Mouse (Mus musculus): ENCODE data around the gene Zfp706. TPM values are rescaled to one million over a fixed set of nuclear protein-coding genes. Genes with fewer than 3 reads are reported as not detected.
A peak's percentile ranks its signal among the peaks of the same experiment; 100 is the strongest.

Zfp706 gene
- polyA plus RNA-seq (2014; fragmentation: Nextera tagmentation; extraction: Ambion mirVana), result 417 and 428 TPM in 2 replicates

DNA sequence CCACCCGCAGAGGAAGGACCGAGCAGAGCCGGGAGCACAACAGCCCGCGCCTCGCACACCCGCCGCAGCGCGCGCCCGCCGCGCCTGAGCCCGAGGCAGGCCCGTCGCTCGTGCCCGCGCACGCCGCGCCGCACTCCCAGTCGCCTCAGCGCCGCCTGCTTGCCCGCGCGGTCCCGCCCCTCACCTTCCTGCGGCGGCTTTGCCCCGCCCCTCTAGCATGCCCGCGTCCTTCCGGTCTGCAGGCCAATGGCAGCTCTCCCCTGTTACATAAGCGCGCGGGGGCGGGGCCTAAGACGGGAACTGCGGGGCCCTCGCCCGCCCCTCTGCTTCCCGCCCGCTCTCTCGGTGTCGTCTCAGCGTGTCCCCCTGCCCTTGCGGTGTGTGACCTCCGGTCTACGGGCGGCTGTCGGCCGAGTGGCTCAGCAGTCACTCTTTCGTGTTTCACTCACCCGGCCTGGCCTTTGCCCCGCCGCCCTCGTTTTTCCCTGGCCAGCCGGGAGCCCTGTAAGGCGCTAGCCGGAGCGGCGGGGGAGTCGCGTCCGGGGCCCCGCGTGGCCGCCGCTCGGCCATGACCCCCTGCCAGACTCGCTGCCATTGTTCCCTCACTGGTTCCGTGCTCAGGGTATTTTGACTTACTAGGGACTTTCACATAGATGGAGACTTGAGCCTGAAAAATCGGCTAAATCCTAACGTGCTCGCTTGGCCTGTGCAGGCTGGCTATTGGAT, at the start of gene Zfp706:
Zfp706 (minus strand) TSS at position 541 of the 726 bp plus-strand sequence.
- ATAC-seq (ENCODE audit: insufficient read depth) (peak; percentile 99), DNase-seq (peak; percentile 98)
- Histone ChIP-seq H3K4me3 (ENCODE audit: low read depth, low read length) (peak within 1 kb of the TSS; percentile 97), H3K36me3 (ENCODE audit: insufficient read depth) (peaks cover 27% of the 10 kb centered on the region), H3K9me3 (ENCODE audit: low read depth, low read length) (no peaks in the 10 kb centered on the region), H3K27me3 (ENCODE audit: insufficient read depth, low read length) (no peaks in the 10 kb centered on the region), H3K9ac (peak within 1 kb of the TSS; percentile 98), H3K4me1 (ENCODE audit: insufficient read depth) (peaks cover 14% of the 10 kb centered on the region; the same call in 1 of the 2 replicates), H3K27ac (ENCODE audit: low read depth) (peak within 1 kb of the TSS; percentile 96), H3K4me2 (peak within 1 kb of the TSS; percentile 80)
- no peak for TF ChIP-seq CTCF (IDR thresholded peaks at IDR 0.05; ENCODE audit: low read depth)
- under 1% methylated on average over 79 of the region's 79 CpGs for WGBS

DNA sequence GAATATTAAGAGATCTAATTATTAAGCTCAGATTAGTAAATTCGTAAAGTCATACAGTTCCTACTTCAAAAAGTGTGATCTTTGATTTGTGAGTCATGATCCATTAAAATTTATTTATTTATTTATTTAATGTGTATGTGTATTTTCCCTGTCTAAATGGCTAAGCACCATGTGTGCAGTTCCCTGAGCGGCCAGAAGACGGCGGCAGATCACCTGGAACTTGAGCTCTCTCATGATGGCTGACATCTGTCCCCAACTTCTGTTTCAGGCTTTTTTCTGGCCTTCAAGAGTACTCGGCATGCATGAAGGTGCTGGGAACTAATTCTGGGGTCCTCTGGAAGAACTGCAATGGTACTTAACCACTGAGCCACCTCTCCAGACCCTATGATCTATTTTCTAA, 47.0 kb upstream of the Zfp706 start:
- ATAC-seq (ENCODE audit: insufficient read depth), result no peak
- Histone ChIP-seq H3K27me3 (ENCODE audit: insufficient read depth, low read length) (no peaks in the 10 kb centered on the region), H3K4me1 (ENCODE audit: insufficient read depth) (no peaks in the 10 kb centered on the region), H3K9ac (no peak overlapping the region), H3K4me3 (ENCODE audit: low read depth, low read length) (no peak overlapping the region), H3K4me2 (no peak overlapping the region), H3K36me3 (ENCODE audit: insufficient read depth) (no peaks in the 10 kb centered on the region), H3K27ac (ENCODE audit: low read depth) (no peak overlapping the region), H3K9me3 (ENCODE audit: low read depth, low read length) (no peaks in the 10 kb centered on the region)
- 93% methylated on average over 5 of the region's 5 CpGs for WGBS
- no peak for DNase-seq
- TF ChIP-seq CTCF (IDR thresholded peaks at IDR 0.05; ENCODE audit: low read depth), result peak; percentile 39

DNA sequence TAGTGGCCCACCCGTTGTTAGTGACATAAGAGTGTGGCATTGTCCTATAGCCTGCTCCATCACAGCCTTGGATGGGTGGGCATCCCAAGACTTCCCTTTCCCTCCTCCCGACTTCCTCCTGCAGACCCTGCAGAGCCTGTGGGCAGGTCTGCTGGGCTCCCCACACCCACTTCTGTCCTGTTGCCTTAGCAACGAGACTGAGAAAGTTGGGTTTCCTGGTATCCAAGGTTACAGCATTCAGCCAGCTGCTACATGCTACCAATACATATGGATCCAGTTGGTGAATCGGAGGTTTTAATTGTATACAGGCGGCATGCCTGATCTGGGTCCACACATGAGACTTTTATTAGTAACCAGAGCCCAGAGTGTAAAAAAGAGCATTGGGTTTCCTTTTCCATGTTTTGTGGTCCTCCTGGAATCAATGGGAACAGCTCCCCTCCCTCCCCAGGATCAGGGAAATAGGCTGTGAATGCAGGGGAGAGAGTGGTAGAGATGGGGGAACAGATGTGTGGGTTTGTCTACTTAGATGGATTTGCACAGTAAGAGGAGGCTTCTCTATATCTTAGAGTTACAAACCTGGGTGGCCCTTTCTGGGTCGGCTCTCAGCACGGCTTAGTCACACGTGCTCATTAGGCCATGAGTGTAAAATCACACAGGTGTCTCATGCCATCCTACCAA, 45.7 kb upstream of the Zfp706 start:
- ATAC-seq (ENCODE audit: insufficient read depth) (no peak), DNase-seq (no peak)
- TF ChIP-seq CTCF (IDR thresholded peaks at IDR 0.05; ENCODE audit: low read depth), result no peak
- Histone ChIP-seq H3K27me3 (ENCODE audit: insufficient read depth, low read length) (no peaks in the 10 kb centered on the region), H3K9ac (no peak overlapping the region), H3K27ac (ENCODE audit: low read depth) (no peak overlapping the region), H3K9me3 (ENCODE audit: low read depth, low read length) (no peaks in the 10 kb centered on the region), H3K36me3 (ENCODE audit: insufficient read depth) (no peaks in the 10 kb centered on the region), H3K4me1 (ENCODE audit: insufficient read depth) (no peaks in the 10 kb centered on the region), H3K4me2 (no peak overlapping the region), H3K4me3 (ENCODE audit: low read depth, low read length) (no peak overlapping the region)
- 65% methylated on average over 8 of the region's 8 CpGs for WGBS

DNA sequence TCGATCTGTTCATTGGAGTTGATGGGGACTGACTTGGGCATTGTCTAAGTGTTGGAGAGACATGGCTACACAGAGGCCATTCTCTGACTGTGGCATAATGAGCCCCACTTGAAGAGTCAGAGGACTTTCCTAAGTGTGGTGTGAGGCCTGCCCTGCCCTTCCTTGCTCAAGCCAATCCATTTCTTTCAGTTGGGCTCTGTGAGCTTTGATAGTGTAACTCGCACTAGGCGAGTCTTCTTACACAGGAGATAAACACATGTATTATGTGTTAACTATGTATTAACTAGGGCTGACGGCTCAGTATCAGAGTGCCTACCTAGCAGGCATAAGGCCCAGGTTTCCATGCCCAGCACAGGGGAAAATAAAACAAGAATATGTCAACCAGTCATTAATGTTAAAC, 39.8 kb upstream of the Zfp706 start:
- H3K9me3 ChIP-seq (ENCODE audit: low read depth, low read length), result no peaks in the 10 kb centered on the region
- no peak for TF ChIP-seq CTCF (IDR thresholded peaks at IDR 0.05; ENCODE audit: low read depth)
- H3K4me3 ChIP-seq (ENCODE audit: low read depth, low read length), result no peak overlapping the region
- H3K4me2 ChIP-seq, result no peak overlapping the region
- no peak overlapping the region for H3K9ac ChIP-seq
- no peaks in the 10 kb centered on the region for H3K27me3 ChIP-seq (ENCODE audit: insufficient read depth, low read length)
- 87% methylated on average over 4 of the region's 4 CpGs for WGBS
- no peaks in the 10 kb centered on the region for H3K4me1 ChIP-seq (ENCODE audit: insufficient read depth)
- DNase-seq (no peak), ATAC-seq (ENCODE audit: insufficient read depth) (no peak)
- H3K27ac ChIP-seq (ENCODE audit: low read depth), result no peak overlapping the region
- no peaks in the 10 kb centered on the region for H3K36me3 ChIP-seq (ENCODE audit: insufficient read depth)

DNA sequence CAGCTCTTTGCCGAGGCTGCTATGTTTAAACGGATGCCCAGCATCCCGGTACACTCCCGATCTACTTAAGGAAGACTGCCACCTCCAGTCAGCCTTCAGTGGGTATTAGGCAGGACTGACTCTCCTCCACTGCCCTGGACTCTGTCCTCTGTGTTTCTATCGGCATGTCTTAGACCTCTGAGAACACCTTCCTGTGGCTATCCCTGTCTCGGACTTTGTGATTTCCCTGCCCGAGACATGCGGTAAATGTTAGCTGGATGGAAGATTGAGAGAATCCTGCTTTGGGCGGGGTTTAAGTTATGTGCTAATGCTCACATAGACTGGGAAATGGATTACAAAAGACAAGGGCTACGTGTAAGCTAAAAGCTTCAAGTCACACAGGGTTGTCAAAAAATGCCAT, 39.0 kb upstream of the Zfp706 start:
- ATAC-seq (ENCODE audit: insufficient read depth) (no peak), DNase-seq (no peak)
- no peaks in the 10 kb centered on the region for H3K27me3 ChIP-seq (ENCODE audit: insufficient read depth, low read length)
- H3K4me1 ChIP-seq (ENCODE audit: insufficient read depth), result no peaks in the 10 kb centered on the region
- no peak overlapping the region for H3K27ac ChIP-seq (ENCODE audit: low read depth)
- 83% methylated on average over 10 of the region's 10 CpGs for WGBS
- H3K4me3 ChIP-seq (ENCODE audit: low read depth, low read length), result no peak overlapping the region
- H3K4me2 ChIP-seq, result no peak overlapping the region
- no peak overlapping the region for H3K9ac ChIP-seq
- no peaks in the 10 kb centered on the region for H3K9me3 ChIP-seq (ENCODE audit: low read depth, low read length)
- no peaks in the 10 kb centered on the region for H3K36me3 ChIP-seq (ENCODE audit: insufficient read depth)
- TF ChIP-seq CTCF (IDR thresholded peaks at IDR 0.05; ENCODE audit: low read depth), result no peak

DNA sequence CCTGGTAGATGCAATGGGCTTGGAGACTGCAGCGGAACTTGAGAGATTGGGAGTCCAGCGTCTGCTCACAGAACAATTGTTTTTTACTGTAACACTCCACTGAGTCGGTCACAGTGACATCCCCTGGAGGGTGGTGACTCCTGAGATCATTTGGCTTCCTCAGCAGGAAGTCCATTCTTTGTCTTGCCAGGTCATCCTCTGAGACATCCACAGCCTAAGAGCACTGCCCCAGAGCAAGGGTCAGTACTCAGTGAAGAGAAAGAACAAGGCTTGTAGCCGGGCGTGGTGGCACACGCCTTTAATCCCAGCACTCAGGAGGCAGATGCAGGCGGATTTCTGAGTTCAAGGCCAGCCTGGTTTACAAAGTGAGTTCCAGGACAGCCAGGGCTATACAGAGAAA, 38.6 kb upstream of the Zfp706 start:
- no peak overlapping the region for H3K9ac ChIP-seq
- no peaks in the 10 kb centered on the region for H3K9me3 ChIP-seq (ENCODE audit: low read depth, low read length)
- H3K4me1 ChIP-seq (ENCODE audit: insufficient read depth), result no peaks in the 10 kb centered on the region
- DNase-seq (no peak), ATAC-seq (ENCODE audit: insufficient read depth) (no peak)
- no peak overlapping the region for H3K4me2 ChIP-seq
- no peak overlapping the region for H3K4me3 ChIP-seq (ENCODE audit: low read depth, low read length)
- 74% methylated on average over 7 of the region's 7 CpGs for whole genome bisulfite sequencing
- TF ChIP-seq CTCF (IDR thresholded peaks at IDR 0.05; ENCODE audit: low read depth), result no peak
- no peaks in the 10 kb centered on the region for H3K27me3 ChIP-seq (ENCODE audit: insufficient read depth, low read length)
- no peaks in the 10 kb centered on the region for H3K36me3 ChIP-seq (ENCODE audit: insufficient read depth)
- H3K27ac ChIP-seq (ENCODE audit: low read depth), result no peak overlapping the region

DNA sequence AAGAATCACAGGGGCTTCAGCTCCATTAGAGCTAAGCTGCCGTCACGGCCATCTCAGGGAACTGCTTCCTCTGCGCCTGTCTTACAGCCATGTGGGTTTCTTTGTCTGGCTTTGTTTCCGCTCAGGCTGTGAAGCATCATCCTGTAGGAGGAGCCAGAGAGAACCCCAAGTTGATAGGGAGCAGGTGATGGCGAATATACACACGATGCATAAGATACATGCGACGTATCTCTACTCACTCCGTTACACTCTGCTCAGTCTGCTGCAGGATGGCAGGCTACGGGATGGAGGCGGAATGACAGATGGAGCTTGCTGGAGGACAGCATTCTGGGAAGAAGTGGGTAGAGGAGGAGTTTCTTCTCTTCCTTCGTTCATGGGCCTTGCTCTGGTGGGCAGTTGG, 37.9 kb upstream of the Zfp706 start:
- ATAC-seq (ENCODE audit: insufficient read depth) (no peak), DNase-seq (no peak)
- no peaks in the 10 kb centered on the region for H3K9me3 ChIP-seq (ENCODE audit: low read depth, low read length)
- H3K27ac ChIP-seq (ENCODE audit: low read depth), result no peak overlapping the region
- no peaks in the 10 kb centered on the region for H3K36me3 ChIP-seq (ENCODE audit: insufficient read depth)
- no peak overlapping the region for H3K4me2 ChIP-seq
- WGBS, result 69% methylated on average over 12 of the region's 12 CpGs
- H3K9ac ChIP-seq, result no peak overlapping the region
- H3K27me3 ChIP-seq (ENCODE audit: insufficient read depth, low read length), result no peaks in the 10 kb centered on the region
- no peak overlapping the region for H3K4me3 ChIP-seq (ENCODE audit: low read depth, low read length)
- 0 out of 2 replicates have a peak, but pooled peaks have one; percentile 20 for TF ChIP-seq CTCF (IDR thresholded peaks at IDR 0.05; ENCODE audit: low read depth)
- H3K4me1 ChIP-seq (ENCODE audit: insufficient read depth), result no peaks in the 10 kb centered on the region

Data from lung, embryonic 14.5 days (tissue).